Mouse (Mus musculus) CH12.LX (cell line): ENCODE data around the gene Spin2d.
"Not testable (repeated sequence)": the region's sequence is repeated elsewhere in the genome, so short reads cannot be mapped to it uniquely, and the experiment has no call there.

Experiments
- BHLHE40 ChIP-seq: IDR thresholded peaks from 2 replicates; pipeline ENCODE4 v1.6.1; 2011; ENCODE audit warnings: mild to moderate bottlenecking, low read depth, low read length, improper control_type of control experiment
- CHD2 ChIP-seq: IDR thresholded peaks from 2 replicates; pipeline ENCODE4 v1.6.1; 2011; ENCODE audit warnings: low read length, improper control_type of control experiment
- CTCF ChIP-seq, 2 experiments: IDR thresholded peaks in 1 of 2; conservative IDR thresholded peaks in 1 of 2; 2 replicates each; pipeline ENCODE4 v1.5.1; 2011 to 2012; ENCODE audit warnings: low read depth in 2 of 2, low read length in 2 of 2, improper control_type of control experiment in 1 of 2, inconsistent platforms in 1 of 2, mild to moderate bottlenecking in 1 of 2, moderate library complexity in 1 of 2
- E2F4 ChIP-seq: IDR thresholded peaks from 2 replicates; pipeline ENCODE4 v1.6.1; 2011; ENCODE audit warnings: low read depth, low read length, improper control_type of control experiment; ENCODE audit not compliant: insufficient replicate concordance
- JUND ChIP-seq: conservative IDR thresholded peaks from 2 replicates; pipeline ENCODE4 v1.6.1; 2011; ENCODE audit warnings: low read depth, low read length, improper control_type of control experiment
- MAX ChIP-seq: IDR thresholded peaks from 2 replicates; pipeline ENCODE4 v1.6.1; 2011; ENCODE audit warnings: low read length, improper control_type of control experiment
- MXI1 ChIP-seq: IDR thresholded peaks from 2 replicates; pipeline ENCODE4 v1.6.1; 2011; ENCODE audit warnings: mild to moderate bottlenecking, low read depth, low read length, improper control_type of control experiment
- NELFE ChIP-seq: IDR thresholded peaks from 2 replicates; pipeline ENCODE4 v1.6.1; 2011; ENCODE audit warnings: low read depth, low read length, improper control_type of control experiment
- POLR2A ChIP-seq: IDR thresholded peaks from 2 replicates; pipeline ENCODE4 v1.6.1; 2011; ENCODE audit warnings: low read depth, mild to moderate bottlenecking, improper control_type of control experiment, low read length
- RCOR1 ChIP-seq: conservative IDR thresholded peaks from 2 replicates; pipeline ENCODE4 v1.6.1; 2012; ENCODE audit warnings: low read depth, mild to moderate bottlenecking, inconsistent platforms, low read length, improper control_type of control experiment
- SIN3A ChIP-seq: IDR thresholded peaks from 2 replicates; pipeline ENCODE4 v1.6.1; 2012; ENCODE audit warnings: low read length, improper control_type of control experiment, inconsistent platforms
- SMC3 ChIP-seq: IDR thresholded peaks from 2 replicates; pipeline ENCODE4 v1.6.1; 2011; ENCODE audit warnings: low read depth, low read length, improper control_type of control experiment
- USF1 ChIP-seq: IDR thresholded peaks from 2 replicates; pipeline ENCODE4 v1.6.1; 2014; ENCODE audit warnings: low read depth, mild to moderate bottlenecking, inconsistent platforms, low read length, improper control_type of control experiment
- ZNF384 ChIP-seq: IDR thresholded peaks from 2 replicates; pipeline ENCODE4 v1.6.1; 2012; ENCODE audit warnings: low read depth, low read length, improper control_type of control experiment, inconsistent platforms

DNA sequence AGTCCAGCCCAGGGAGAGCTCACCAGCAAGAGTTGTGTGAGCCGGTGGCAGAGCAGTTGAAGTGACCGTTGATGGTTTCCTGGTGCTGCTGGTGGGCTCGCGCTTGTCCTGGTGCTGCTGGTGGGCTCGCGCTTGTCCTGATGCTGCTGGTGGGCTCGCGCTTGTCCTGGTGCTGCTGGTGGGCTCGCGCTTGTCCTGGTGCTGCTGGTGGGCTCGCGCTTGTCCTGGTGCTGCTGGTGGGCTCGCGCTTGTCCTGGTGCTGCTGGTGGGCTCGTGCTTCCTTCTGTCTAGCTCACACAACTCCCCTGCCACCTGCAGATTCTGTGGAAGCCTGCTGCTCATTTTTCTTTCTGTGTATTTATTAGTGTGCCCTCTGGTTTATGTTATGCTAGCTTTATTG, at the start of gene Spin2d:
- TF ChIP-seq E2F4; CTCF (conservative IDR thresholded peaks at IDR 0.05 in 1 of 2, IDR thresholded peaks at IDR 0.05 in 1 of 2; ENCODE audit: low read depth in 2 of 2, low read length in 2 of 2); SIN3A; POLR2A; MXI1; NELFE; USF1; BHLHE40; SMC3; MAX; CHD2; RCOR1; ZNF384; JUND: not testable (repeated sequence)
